Mouse (Mus musculus) embryo, embryonic 10.5 days (tissue): ENCODE measurements around the gene H2-Q1.
A peak's percentile ranks its signal among the peaks of the same experiment; 100 is the strongest.
"Not testable (repeated sequence)": the region's sequence is repeated elsewhere in the genome, so short reads cannot be mapped to it uniquely, and the experiment has no call there.

Experiments used
- DNase-seq: peaks from one replicate; pipeline ENCODE4 v3.0.0-alpha.2; 2015; ENCODE audit warnings: low spot score

The H2-Q1 gene

GRCm38 (mm10) chr17:35342711-35343476 lies 22.7 kb downstream of the H2-Q1 start:
- DNase-seq, result no peak

- DNase-seq, result not testable (repeated sequence)
Measured at GRCm38 (mm10) chr17:35347659-35348058, 27.5 kb downstream of the H2-Q1 start.

GRCm38 (mm10) chr17:35353275-35353674 lies 33.1 kb downstream of the H2-Q1 start:
- not testable (repeated sequence) for DNase-seq

- DNase-seq, result no peak
Measured at GRCm38 (mm10) chr17:35354071-35354470, 33.9 kb downstream of the H2-Q1 start.

- no peak for DNase-seq
Measured at GRCm38 (mm10) chr17:35357086-35357485, 36.9 kb downstream of the H2-Q1 start.

GRCm38 (mm10) chr17:35358763-35359469 lies 38.7 kb downstream of the H2-Q1 start:
- DNase-seq, result no peak

GRCm38 (mm10) chr17:35359470-35359862 lies 39.3 kb downstream of the H2-Q1 start:
- DNase-seq, result peak; percentile 22
